Mouse (Mus musculus): ENCODE measurements around the gene Npas2. TPM values are rescaled to one million over a fixed set of nuclear protein-coding genes. Genes with fewer than 3 reads are reported as not detected.

Gene Npas2
- polyA plus RNA-seq, 1 experiment, result 0.75 TPM

GRCm38 (mm10) chr1:39396347-39396746 lies 202.8 kb downstream of the Npas2 start:
- Histone ChIP-seq H3K27me3 (ENCODE audit: control insufficient read depth, insufficient read depth, low read length, poor library complexity, severe bottlenecking) (no peaks in the 10 kb centered on the region), H3K36me3 (ENCODE audit: control insufficient read depth, insufficient read depth, low read length, poor library complexity, severe bottlenecking) (no peaks in the 10 kb centered on the region), H3K4me3 (ENCODE audit: low read depth, low read length) (no peak overlapping the region), H3K4me1 (ENCODE audit: control insufficient read depth, insufficient read depth, low read length) (no peaks in the 10 kb centered on the region), H3K27ac (ENCODE audit: insufficient read depth, low read length) (no peak overlapping the region), H3K9me3 (replicated peaks; ENCODE audit: control insufficient read depth, insufficient read depth, low read length, poor library complexity, severe bottlenecking) (no peaks in the 10 kb centered on the region), H3K9ac (ENCODE audit: low read depth, poor library complexity, severe bottlenecking) (no peak overlapping the region)
- TF ChIP-seq POLR2A (IDR thresholded peaks at IDR 0.05; ENCODE audit: insufficient read depth, low read length) (no peak), CTCF (IDR thresholded peaks at IDR 0.05; ENCODE audit: low read depth, low read length) (no peak), EP300 (IDR thresholded peaks at IDR 0.05; ENCODE audit: insufficient read depth, low read depth, low read length) (no peak)

- no peaks in the 10 kb centered on the region for H3K27me3 ChIP-seq (ENCODE audit: control insufficient read depth, insufficient read depth, low read length, poor library complexity, severe bottlenecking)
- H3K4me1 ChIP-seq (ENCODE audit: control insufficient read depth, insufficient read depth, low read length), result no peaks in the 10 kb centered on the region
- H3K36me3 ChIP-seq (ENCODE audit: control insufficient read depth, insufficient read depth, low read length, poor library complexity, severe bottlenecking), result no peaks in the 10 kb centered on the region
- TF ChIP-seq POLR2A (IDR thresholded peaks at IDR 0.05; ENCODE audit: insufficient read depth, low read length) (no peak), CTCF (IDR thresholded peaks at IDR 0.05; ENCODE audit: low read depth, low read length) (no peak), EP300 (IDR thresholded peaks at IDR 0.05; ENCODE audit: insufficient read depth, low read depth, low read length) (no peak)
- no peaks in the 10 kb centered on the region for H3K9me3 ChIP-seq (replicated peaks; ENCODE audit: control insufficient read depth, insufficient read depth, low read length, poor library complexity, severe bottlenecking)
- no peak overlapping the region for H3K27ac ChIP-seq (ENCODE audit: insufficient read depth, low read length)
- no peak overlapping the region for H3K4me3 ChIP-seq (ENCODE audit: low read depth, low read length)
- no peak overlapping the region for H3K9ac ChIP-seq (ENCODE audit: low read depth, poor library complexity, severe bottlenecking)
These were observed 204.8 kb downstream of the Npas2 start for GRCm38 (mm10) chr1:39398284-39398683.

- Histone ChIP-seq H3K27me3 (ENCODE audit: control insufficient read depth, insufficient read depth, low read length, poor library complexity, severe bottlenecking) (no peaks in the 10 kb centered on the region), H3K9me3 (replicated peaks; ENCODE audit: control insufficient read depth, insufficient read depth, low read length, poor library complexity, severe bottlenecking) (no peaks in the 10 kb centered on the region), H3K9ac (ENCODE audit: low read depth, poor library complexity, severe bottlenecking) (no peak overlapping the region), H3K4me1 (ENCODE audit: control insufficient read depth, insufficient read depth, low read length) (no peaks in the 10 kb centered on the region), H3K27ac (ENCODE audit: insufficient read depth, low read length) (no peak overlapping the region), H3K4me3 (ENCODE audit: low read depth, low read length) (no peak overlapping the region), H3K36me3 (ENCODE audit: control insufficient read depth, insufficient read depth, low read length, poor library complexity, severe bottlenecking) (no peaks in the 10 kb centered on the region)
- no peak for TF ChIP-seq EP300 (IDR thresholded peaks at IDR 0.05; ENCODE audit: insufficient read depth, low read depth, low read length)
- TF ChIP-seq CTCF (IDR thresholded peaks at IDR 0.05; ENCODE audit: low read depth, low read length), result no peak
- no peak for TF ChIP-seq POLR2A (IDR thresholded peaks at IDR 0.05; ENCODE audit: insufficient read depth, low read length)
These were observed 205.7 kb downstream of the Npas2 start for GRCm38 (mm10) chr1:39399228-39399627.

- no peaks in the 10 kb centered on the region for H3K36me3 ChIP-seq (ENCODE audit: control insufficient read depth, insufficient read depth, low read length, poor library complexity, severe bottlenecking)
- H3K4me1 ChIP-seq (ENCODE audit: control insufficient read depth, insufficient read depth, low read length), result no peaks in the 10 kb centered on the region
- no peak for TF ChIP-seq EP300 (IDR thresholded peaks at IDR 0.05; ENCODE audit: insufficient read depth, low read depth, low read length)
- no peak for TF ChIP-seq CTCF (IDR thresholded peaks at IDR 0.05; ENCODE audit: low read depth, low read length)
- TF ChIP-seq POLR2A (IDR thresholded peaks at IDR 0.05; ENCODE audit: insufficient read depth, low read length), result no peak
- H3K27me3 ChIP-seq (ENCODE audit: control insufficient read depth, insufficient read depth, low read length, poor library complexity, severe bottlenecking), result no peaks in the 10 kb centered on the region
- H3K9me3 ChIP-seq (replicated peaks; ENCODE audit: control insufficient read depth, insufficient read depth, low read length, poor library complexity, severe bottlenecking), result no peaks in the 10 kb centered on the region
- H3K9ac ChIP-seq (ENCODE audit: low read depth, poor library complexity, severe bottlenecking), result no peak overlapping the region
- H3K4me3 ChIP-seq (ENCODE audit: low read depth, low read length), result no peak overlapping the region
- no peak overlapping the region for H3K27ac ChIP-seq (ENCODE audit: insufficient read depth, low read length)
These were observed 206.6 kb downstream of the Npas2 start for GRCm38 (mm10) chr1:39400173-39400572.

GRCm38 (mm10) chr1:39407108-39407507 lies 213.6 kb downstream of the Npas2 start:
- TF ChIP-seq CTCF (IDR thresholded peaks at IDR 0.05; ENCODE audit: low read depth, low read length) (no peak), EP300 (IDR thresholded peaks at IDR 0.05; ENCODE audit: insufficient read depth, low read depth, low read length) (no peak), POLR2A (IDR thresholded peaks at IDR 0.05; ENCODE audit: insufficient read depth, low read length) (no peak)
- Histone ChIP-seq H3K9me3 (replicated peaks; ENCODE audit: control insufficient read depth, insufficient read depth, low read length, poor library complexity, severe bottlenecking) (0 out of 2 replicates have a peak, but pooled peaks cover 4% of the 10 kb centered on the region), H3K4me3 (ENCODE audit: low read depth, low read length) (no peak overlapping the region)

GRCm38 (mm10) chr1:39408123-39408522 lies 214.6 kb downstream of the Npas2 start:
- H3K9ac ChIP-seq (ENCODE audit: low read depth, poor library complexity, severe bottlenecking), result no peak overlapping the region
- TF ChIP-seq EP300 (IDR thresholded peaks at IDR 0.05; ENCODE audit: insufficient read depth, low read depth, low read length) (no peak), CTCF (IDR thresholded peaks at IDR 0.05; ENCODE audit: low read depth, low read length) (no peak)
- H3K27ac ChIP-seq (ENCODE audit: insufficient read depth, low read length), result no peak overlapping the region
- H3K27me3 ChIP-seq (ENCODE audit: control insufficient read depth, insufficient read depth, low read length, poor library complexity, severe bottlenecking), result no peaks in the 10 kb centered on the region
- 0 out of 2 replicates have a peak, but pooled peaks cover 4% of the 10 kb centered on the region for H3K9me3 ChIP-seq (replicated peaks; ENCODE audit: control insufficient read depth, insufficient read depth, low read length, poor library complexity, severe bottlenecking)
- H3K4me3 ChIP-seq (ENCODE audit: low read depth, low read length), result no peak overlapping the region
- H3K36me3 ChIP-seq (ENCODE audit: control insufficient read depth, insufficient read depth, low read length, poor library complexity, severe bottlenecking), result no peaks in the 10 kb centered on the region
- H3K4me1 ChIP-seq (ENCODE audit: control insufficient read depth, insufficient read depth, low read length), result no peaks in the 10 kb centered on the region

More at GRCm38 (mm10) chr1:39407108-39407507, 213.6 kb downstream of the Npas2 start:
- no peaks in the 10 kb centered on the region for H3K36me3 ChIP-seq (ENCODE audit: control insufficient read depth, insufficient read depth, low read length, poor library complexity, severe bottlenecking)
- H3K27ac ChIP-seq (ENCODE audit: insufficient read depth, low read length), result no peak overlapping the region
- H3K9ac ChIP-seq (ENCODE audit: low read depth, poor library complexity, severe bottlenecking), result no peak overlapping the region
- H3K4me1 ChIP-seq (ENCODE audit: control insufficient read depth, insufficient read depth, low read length), result no peaks in the 10 kb centered on the region
- H3K27me3 ChIP-seq (ENCODE audit: control insufficient read depth, insufficient read depth, low read length, poor library complexity, severe bottlenecking), result no peaks in the 10 kb centered on the region

All from ES-Bruce4 (cell line).